Mouse (Mus musculus) olfactory bulb, adult 2 months (tissue): ENCODE results near the gene Syce2. TPM values are rescaled to one million over a fixed set of nuclear protein-coding genes. Genes with fewer than 3 reads are reported as not detected.

Experiments
- H3K27ac ChIP-seq: fragments of 200-500 bp; 2 replicates; pipeline ENCODE4 v1.5.1; 2012; ENCODE audit warnings: low read depth, low read length; ENCODE audit not compliant: insufficient read depth
- H3K4me1 ChIP-seq: fragments of 200-500 bp; 2 replicates; pipeline ENCODE4 v1.6.1; 2012; ENCODE audit warnings: low read length; ENCODE audit not compliant: control insufficient read depth, insufficient read depth
- H3K4me3 ChIP-seq: fragments of 200-500 bp; 2 replicates; pipeline ENCODE4 v1.5.1; 2012; ENCODE audit warnings: mild to moderate bottlenecking, low read depth, low read length, moderate library complexity; ENCODE audit not compliant: insufficient read depth
- CTCF ChIP-seq: fragments of 200-500 bp; IDR thresholded peaks from 2 replicates; pipeline ENCODE4 v1.5.1; 2012; ENCODE audit warnings: low read depth, mild to moderate bottlenecking, low read length, moderate library complexity; ENCODE audit not compliant: insufficient read depth
- POLR2A ChIP-seq: fragments of 200-500 bp; IDR thresholded peaks from 2 replicates; pipeline ENCODE4 v1.6.1; 2012; ENCODE audit warnings: mild to moderate bottlenecking, low read depth, low read length, moderate library complexity; ENCODE audit not compliant: insufficient read depth
- WGBS: fragments of 180-500 bp; shearing (Covaris S2); methylation state at CpG from one replicate; pipeline ENCODE4 v1.1.7; 2018; 5-methylcytosine and 5-hydroxymethylcytosine counted together
- polyA plus RNA-seq: library from polyadenylated mRNA; stranded (reverse); fragments of >200 nt; gene quantifications from 2 replicates; pipeline ENCODE4 v1.2.4, GENCODE M21; 2012; ENCODE audit warnings: low replicate concordance; ENCODE audit not compliant: missing spikeins, insufficient read depth, insufficient read length

Gene Syce2
- polyA plus RNA-seq, 1 experiment: not detected

DNA sequence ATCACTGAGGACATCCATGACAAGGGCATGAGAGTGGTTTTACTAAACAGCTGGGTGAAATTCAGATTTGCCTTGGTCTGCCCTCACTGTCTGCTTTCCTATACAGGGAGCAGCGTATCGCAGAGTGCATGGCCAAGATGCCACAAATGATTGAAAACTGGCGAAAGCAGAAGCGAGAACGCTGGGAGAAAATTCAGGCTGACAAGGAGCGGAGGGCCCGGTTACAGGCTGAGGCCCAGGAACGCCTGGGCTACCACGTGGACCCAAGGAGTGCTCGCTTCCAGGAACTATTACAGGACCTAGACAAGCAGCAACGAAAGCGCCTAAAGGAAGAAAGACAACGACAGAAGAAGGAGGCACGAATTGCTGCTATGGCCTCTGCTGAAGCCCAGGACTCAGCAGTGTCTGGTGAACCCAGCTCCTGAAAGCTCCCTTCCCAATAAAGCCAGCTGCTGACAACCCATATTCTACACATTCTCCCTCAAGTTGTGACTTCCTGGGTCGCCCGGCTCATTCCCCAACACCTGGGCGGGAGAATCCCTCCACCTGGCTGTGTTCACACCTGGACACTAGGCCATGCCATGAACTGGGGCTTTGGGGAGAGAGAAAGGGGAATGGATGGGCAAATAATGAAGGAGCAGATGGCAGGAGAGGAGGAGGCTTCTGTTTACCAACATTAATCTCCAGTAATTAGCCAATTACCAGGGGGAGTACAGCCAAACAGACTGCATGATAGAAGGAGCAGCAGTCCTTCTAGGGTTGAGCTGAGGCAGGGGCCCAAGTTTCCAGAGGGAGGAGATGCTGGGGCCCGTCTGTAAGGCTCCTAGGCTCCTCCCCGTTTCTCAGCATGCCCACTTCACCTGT, 37.7 kb upstream of the Syce2 start:
- Histone ChIP-seq H3K27ac (no peak overlapping the region), H3K4me3 (no peak overlapping the region), H3K4me1 (peaks cover 2% of the 10 kb centered on the region; the same call in 1 of the 2 replicates)
- TF ChIP-seq POLR2A: no peak
- no peak for TF ChIP-seq CTCF
- WGBS: 70% methylated on average over 19 of the region's 19 CpGs

DNA sequence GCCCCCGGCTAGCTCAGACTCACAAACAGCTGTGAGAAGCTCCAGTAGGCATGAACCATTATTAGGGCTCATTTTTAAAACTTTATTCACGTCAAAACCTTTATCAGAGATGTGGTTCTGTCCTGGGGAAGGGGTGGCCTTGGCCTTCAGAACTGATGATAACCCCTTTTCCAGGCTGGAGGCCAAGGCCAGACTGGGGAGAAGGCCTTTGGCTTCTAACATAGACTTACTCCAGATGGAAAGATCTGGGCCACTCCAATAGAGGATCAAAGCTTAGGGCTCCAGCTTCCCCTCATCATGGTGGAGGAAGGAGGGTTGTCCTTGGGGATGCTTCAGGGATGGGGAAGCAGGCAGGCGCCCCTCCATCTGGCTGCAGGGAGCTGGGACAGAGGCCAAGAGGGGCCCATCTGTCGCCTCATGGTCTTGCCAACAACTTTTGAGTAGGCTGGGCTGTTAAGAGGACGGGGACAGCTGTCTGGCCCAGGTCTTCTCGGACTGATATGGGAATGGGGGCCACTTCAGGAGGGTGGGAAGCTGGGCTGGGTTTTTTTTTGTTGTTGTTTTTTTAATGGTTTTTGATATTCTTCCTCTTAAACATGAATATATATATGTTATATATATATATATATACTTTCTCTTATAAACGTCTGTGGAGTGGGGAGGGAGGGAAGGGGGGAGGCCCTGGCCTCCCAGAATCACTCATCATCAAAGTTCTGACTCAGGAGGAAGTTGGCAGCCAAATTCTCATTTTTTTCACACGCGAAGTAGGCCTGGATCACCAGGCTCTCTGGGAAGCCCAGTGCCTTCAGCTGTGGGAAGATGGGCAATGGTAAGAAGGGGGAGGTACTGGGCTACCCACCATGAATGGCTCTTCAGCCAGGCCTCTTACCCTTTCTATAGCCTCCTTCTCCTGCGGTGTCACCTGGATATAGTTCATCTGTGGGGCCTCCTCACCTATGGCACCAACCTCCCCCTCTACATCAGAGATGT, 36.8 kb upstream of the Syce2 start:
- no peak for TF ChIP-seq CTCF
- TF ChIP-seq POLR2A: no peak
- Histone ChIP-seq H3K4me1 (peaks cover 2% of the 10 kb centered on the region; the same call in 1 of the 2 replicates), H3K4me3 (no peak overlapping the region), H3K27ac (no peak overlapping the region)
- 34% methylated on average over 10 of the region's 10 CpGs for WGBS

DNA sequence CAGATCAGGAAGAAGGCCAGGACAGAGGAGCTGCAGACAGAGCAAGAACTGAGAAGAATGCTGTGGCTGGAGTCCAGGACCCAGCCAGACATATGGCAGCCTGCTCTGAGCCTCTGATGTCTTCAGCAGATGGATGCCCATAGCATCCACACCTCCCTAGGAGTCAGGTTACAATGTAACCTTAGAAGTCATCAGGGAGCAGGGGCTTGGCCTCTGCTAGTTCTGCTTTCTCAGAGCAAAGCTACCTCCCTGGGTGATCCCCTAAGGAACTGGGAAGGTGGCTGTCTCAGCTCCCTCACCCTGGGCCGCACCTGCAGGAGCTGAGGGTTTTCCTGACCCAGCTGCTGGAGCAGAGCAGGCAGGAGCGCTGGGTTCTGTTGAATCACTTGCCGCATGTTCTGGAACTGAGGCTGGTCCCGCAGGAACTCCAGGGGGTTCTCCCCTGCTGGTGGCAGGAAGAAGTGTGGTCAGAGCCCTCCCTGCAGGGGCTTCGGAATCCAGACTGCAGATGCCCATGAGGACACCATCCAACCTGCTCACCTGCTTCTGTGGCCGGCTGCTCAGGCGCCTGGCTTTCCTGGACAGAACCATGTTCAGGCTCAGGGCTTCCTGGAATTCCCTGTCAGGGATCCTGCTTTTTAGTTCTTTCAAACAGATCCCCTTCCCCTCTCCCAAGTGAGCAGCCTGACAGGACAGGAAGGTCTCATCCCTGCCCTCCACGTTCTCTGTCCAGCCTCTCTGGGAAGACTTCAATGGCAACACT, 34.6 kb upstream of the Syce2 start:
- WGBS: 70% methylated on average over 8 of the region's 8 CpGs
- Histone ChIP-seq H3K4me3 (no peak overlapping the region), H3K27ac (no peak overlapping the region)

DNA sequence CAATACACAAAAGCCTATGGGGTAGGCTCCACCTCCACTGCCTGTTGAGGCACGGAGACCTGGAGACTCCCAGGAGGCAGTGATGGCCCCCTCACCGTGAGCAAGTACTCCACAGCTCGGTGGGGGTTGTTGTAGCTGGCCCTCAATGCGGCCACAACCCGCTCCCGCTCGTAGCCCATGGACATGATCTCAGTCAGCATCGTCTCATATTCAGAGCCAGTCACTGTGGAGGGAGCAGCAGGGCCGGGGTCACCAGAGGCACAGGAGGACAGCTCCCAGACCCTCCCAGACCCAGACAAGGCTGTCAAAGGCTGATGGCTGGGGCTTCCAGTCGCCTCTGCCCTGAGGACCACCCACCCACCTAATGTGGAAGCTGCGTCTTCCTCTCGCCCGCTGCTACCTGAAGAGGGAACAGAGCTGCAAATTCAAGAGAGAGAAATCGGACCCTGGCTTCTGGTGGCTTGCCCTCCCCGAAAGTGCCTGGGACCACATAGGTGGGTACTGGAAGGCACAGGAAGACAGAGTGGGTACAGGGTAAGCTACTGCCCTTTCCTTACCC, 33.9 kb upstream of the Syce2 start:
- H3K4me3 ChIP-seq: no peak overlapping the region
- TF ChIP-seq CTCF (no peak), POLR2A (no peak)
- H3K27ac ChIP-seq: no peak overlapping the region
- 83% methylated on average over 15 of the region's 15 CpGs for WGBS
- H3K4me1 ChIP-seq: no peaks in the 10 kb centered on the region

More for the DNA sequence above, 34.6 kb upstream of the Syce2 start:
- TF ChIP-seq POLR2A (no peak), CTCF (no peak)
- H3K4me1 ChIP-seq: no peaks in the 10 kb centered on the region

DNA sequence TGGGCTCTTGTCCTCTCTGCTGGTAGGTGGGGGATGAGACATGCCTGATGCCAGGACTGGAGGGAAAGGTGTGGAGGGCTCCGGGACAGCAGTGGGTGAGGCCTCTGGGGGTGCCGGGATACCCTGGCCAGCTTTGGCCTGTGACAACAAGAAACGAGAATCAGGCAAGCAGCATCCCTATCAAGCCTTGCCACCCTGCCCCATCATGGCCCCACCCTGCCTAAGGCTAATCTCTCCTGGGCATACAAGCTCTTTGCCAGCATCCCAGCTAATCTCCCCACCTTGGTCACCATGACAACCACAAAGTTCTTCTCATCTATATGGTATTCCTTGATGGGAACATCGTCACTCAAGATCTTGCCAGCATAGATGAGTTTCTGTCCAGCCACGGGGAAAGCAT, 33.4 kb upstream of the Syce2 start:
- H3K27ac ChIP-seq: no peak overlapping the region
- WGBS: 79% methylated on average over 5 of the region's 5 CpGs
- H3K4me1 ChIP-seq: no peaks in the 10 kb centered on the region
- no peak overlapping the region for H3K4me3 ChIP-seq
- TF ChIP-seq POLR2A: no peak
- TF ChIP-seq CTCF: no peak

DNA sequence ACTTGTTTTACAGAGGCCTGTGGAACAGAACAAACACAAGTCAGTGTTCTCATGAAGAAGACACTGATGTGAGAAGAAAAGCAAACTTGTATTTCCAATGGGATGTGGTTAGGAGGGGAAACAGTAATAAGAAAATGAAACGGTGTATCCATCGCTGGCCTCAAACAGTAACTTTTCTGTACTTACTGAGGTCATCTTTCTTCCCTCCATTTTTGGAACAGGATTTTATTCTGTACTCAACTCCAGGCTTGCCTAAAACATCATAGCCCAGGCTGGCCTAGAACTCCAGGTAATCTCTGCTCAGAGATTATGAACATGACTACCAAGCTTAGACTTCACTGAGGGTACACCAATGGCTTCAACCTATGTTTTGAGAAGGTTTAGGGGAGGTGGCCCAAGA, 32.5 kb upstream of the Syce2 start:
- Histone ChIP-seq H3K27ac (no peak overlapping the region), H3K4me1 (peaks cover under 1% of the 10 kb centered on the region), H3K4me3 (no peak overlapping the region)
- WGBS: 87% methylated on average over 2 of the region's 2 CpGs
- no peak for TF ChIP-seq CTCF
- TF ChIP-seq POLR2A: no peak

DNA sequence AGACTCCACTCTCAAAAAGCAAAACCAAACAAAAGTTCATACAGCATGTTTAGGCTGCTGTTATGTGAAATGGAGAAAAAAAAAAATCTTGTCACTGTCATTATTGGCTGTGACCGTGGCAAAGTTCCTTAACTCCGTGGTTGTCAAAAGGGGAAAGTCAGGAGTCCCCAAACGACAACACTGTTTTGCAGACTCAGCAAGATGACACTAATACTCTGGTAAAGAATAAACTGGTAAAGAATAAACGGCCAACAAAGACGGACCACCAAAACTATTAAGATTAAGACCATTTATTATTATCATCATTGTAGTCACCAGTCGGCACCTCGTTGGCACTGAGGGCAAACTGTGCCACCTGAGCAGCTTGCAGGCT, 32.0 kb upstream of the Syce2 start:
- WGBS: 2% methylated on average over 7 of the region's 7 CpGs
- H3K4me1 ChIP-seq: peaks cover 4% of the 10 kb centered on the region
- peak overlapping the region; percentile 63 for H3K4me3 ChIP-seq
- no peak overlapping the region for H3K27ac ChIP-seq
- no peak for TF ChIP-seq CTCF
- TF ChIP-seq POLR2A: no peak
